Mouse (Mus musculus) liver, adult 2 months (tissue): ENCODE results near the gene Trem1.

Experiments used
- CTCF ChIP-seq: fragments of 200-500 bp; IDR thresholded peaks from 2 replicates; pipeline ENCODE4 v1.5.1; 2011; ENCODE audit warnings: low read depth, low read length, control low read depth
- POLR2A ChIP-seq: fragments of 200-500 bp; IDR thresholded peaks from 2 replicates; pipeline ENCODE4 v1.6.1; 2011; ENCODE audit warnings: low read length, control low read depth; ENCODE audit not compliant: insufficient read depth; ENCODE audit errors: extremely low read depth

DNA sequence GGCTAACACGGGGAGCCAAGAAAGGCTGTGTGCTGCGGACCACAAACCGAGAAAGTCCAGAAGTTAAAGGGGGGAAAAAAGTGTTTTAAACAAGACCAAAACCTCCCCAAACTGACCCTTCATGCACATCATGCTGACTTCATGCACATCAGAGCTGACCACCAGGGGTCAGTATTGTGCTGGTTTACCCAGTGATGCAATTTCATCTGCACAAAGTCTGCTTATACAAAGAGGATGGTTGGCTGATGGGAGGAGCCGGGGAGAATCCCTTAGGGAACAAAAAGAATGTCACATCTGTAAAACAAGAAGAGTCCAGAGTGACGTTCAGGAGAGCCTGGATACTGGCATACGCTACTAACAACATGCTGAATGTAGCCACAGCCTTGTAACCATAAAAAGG lies 42.3 kb downstream of the Trem1 start:
- TF ChIP-seq CTCF (peak; percentile 68), POLR2A (no peak)
